In genomic region chr13:51651408-51652064, GRCm38 (mm10) we compare ENCODE assay signal across 8 mouse cellular contexts. TPM values are rescaled to one million over a fixed set of nuclear protein-coding genes. Genes with fewer than 3 reads are reported as not detected.
DNase-seq lines count a peak whose midpoint lies in the region; ATAC-seq and TF ChIP-seq lines count a peak whose summit lies in the region.

Gene Secisbp2 (plus strand): TSS chr13:51651697.

- peak within 1 kb of the TSS; percentile 96 for H3K4me3 ChIP-seq in bone marrow macrophage, adult 2 months (ENCODE audit: insufficient read depth, low read length)
- H3K4me3 ChIP-seq in embryonic fibroblast, embryonic 13.5 days (ENCODE audit: insufficient read depth, low read length) = peak within 1 kb of the TSS; percentile 49
- peak within 1 kb of the TSS; percentile 81 for H3K4me3 ChIP-seq in heart, embryonic 10.5 days
- peak within 1 kb of the TSS; percentile 82 for H3K4me3 ChIP-seq in kidney, embryonic 15.5 days (replicated peaks)

- TF ChIP-seq POLR2A in bone marrow macrophage, adult 2 months (IDR thresholded peaks at IDR 0.05; ENCODE audit: borderline replicate concordance, low read depth, low read length) = no peak
- TF ChIP-seq POLR2A in embryonic fibroblast, embryonic 13.5 days (IDR thresholded peaks at IDR 0.05; ENCODE audit: low read depth, low read length) = peak; percentile 65

- H3K4me2 ChIP-seq in kidney, embryonic 15.5 days = peak within 1 kb of the TSS; percentile 79

- H3K9ac ChIP-seq in kidney, embryonic 15.5 days = peak within 1 kb of the TSS; percentile 69

- peak; percentile 87 for TF ChIP-seq CTCF in bone marrow macrophage, adult 2 months (IDR thresholded peaks at IDR 0.05; ENCODE audit: low read depth, low read length)
- peak; percentile 81 for TF ChIP-seq CTCF in embryonic fibroblast, embryonic 13.5 days (IDR thresholded peaks at IDR 0.05; ENCODE audit: borderline replicate concordance, insufficient read depth, low read length)

- H3K27me3 ChIP-seq in heart, embryonic 10.5 days (ENCODE audit: insufficient read depth, poor library complexity, severe bottlenecking) = no peaks in the 10 kb centered on the region
- H3K27me3 ChIP-seq in kidney, embryonic 15.5 days = no peaks in the 10 kb centered on the region

- peaks cover 49% of the 10 kb centered on the region for H3K36me3 ChIP-seq in heart, embryonic 10.5 days
- H3K36me3 ChIP-seq in kidney, embryonic 15.5 days = peaks cover 52% of the 10 kb centered on the region

- H3K4me1 ChIP-seq in bone marrow macrophage, adult 2 months (ENCODE audit: control insufficient read depth, insufficient read depth, low read length) = peaks cover 14% of the 10 kb centered on the region
- H3K4me1 ChIP-seq in embryonic fibroblast, embryonic 13.5 days (ENCODE audit: control insufficient read depth, insufficient read depth, low read length) = 0 out of 2 replicates have a peak, but pooled peaks cover 2% of the 10 kb centered on the region
- peaks cover 31% of the 10 kb centered on the region for H3K4me1 ChIP-seq in heart, embryonic 10.5 days
- peaks cover 42% of the 10 kb centered on the region for H3K4me1 ChIP-seq in kidney, embryonic 15.5 days

- no peaks in the 10 kb centered on the region for H3K9me3 ChIP-seq in heart, embryonic 10.5 days
- H3K9me3 ChIP-seq in kidney, embryonic 15.5 days (replicated peaks) = no peaks in the 10 kb centered on the region

- WGBS in heart, embryonic 10.5 days = under 1% methylated on average over 69 of the region's 69 CpGs
- WGBS in kidney, embryonic 15.5 days = under 1% methylated on average over 69 of the region's 69 CpGs

- peak within 1 kb of the TSS; percentile 75 for H3K27ac ChIP-seq in bone marrow macrophage, adult 2 months (ENCODE audit: insufficient read depth, low read depth, low read length)
- peak within 1 kb of the TSS; percentile 80 for H3K27ac ChIP-seq in embryonic fibroblast, embryonic 13.5 days (ENCODE audit: insufficient read depth, low read length)
- peak within 1 kb of the TSS; percentile 94 for H3K27ac ChIP-seq in heart, embryonic 10.5 days
- peak within 1 kb of the TSS; percentile 93 for H3K27ac ChIP-seq in kidney, embryonic 15.5 days

- DNase-seq in A20 (ENCODE audit: low read depth, low spot score) = peak; percentile 95
- peak; percentile 95 for DNase-seq in heart, embryonic 10.5 days (ENCODE audit: low spot score)
- peak; percentile 92 for DNase-seq in liver
- DNase-seq in spleen, postnatal 4 days (ENCODE audit: low spot score in 2 of 2) = peak; percentile 90 to 95

- ATAC-seq in kidney, embryonic 15.5 days (replicated peaks; ENCODE audit: low FRiP score) = peak; percentile 93
- peak; percentile 87 for ATAC-seq in monocyte, adult 5-6 weeks (replicated peaks; ENCODE audit: insufficient number of reproducible peaks, low FRiP score, low TSS enrichment, poor library complexity, severe bottlenecking)

RNA-seq across cellular contexts. Expression of gene Secisbp2, which starts in this region (rescaled TPM):
- polyA plus RNA-seq in bone marrow macrophage, adult 2 months (2012; ENCODE audit: insufficient read depth, insufficient read length, missing spikeins) = 19.8 and 20.5 TPM in 2 replicates
- 12.2 and 15.7 TPM in 2 replicates for polyA plus RNA-seq in embryonic fibroblast, embryonic 13.5 days (2011; ENCODE audit: insufficient read length, low read depth, missing spikeins)
- polyA plus RNA-seq in heart, embryonic 10.5 days (2016; fragmentation: Nextera tagmentation; extraction: Ambion mirVana) = 25.6 and 32.1 TPM in 2 replicates
- polyA plus RNA-seq in kidney, embryonic 15.5 days (2015; fragmentation: Nextera tagmentation; extraction: Ambion mirVana) = 26.6 and 31.9 TPM in 2 replicates
- total RNA-seq in monocyte, adult 5-6 weeks (2017) = 44.5 to 74.8 TPM (median 45.5 TPM) in 3 replicates

Comparison
In these comparisons a context has a peak if more than half of its experiments do, and no peak if none do; other contexts are left out.
1. Peak in every context shown above with its lines: DNase-seq, ATAC-seq, H3K4me3 ChIP-seq and H3K27ac ChIP-seq.